Mouse (Mus musculus) gonadal fat pad, adult 2 months (tissue): ENCODE measurements around the gene Foxj1. TPM values are rescaled to one million over a fixed set of nuclear protein-coding genes. Genes with fewer than 3 reads are reported as not detected.
A peak's percentile ranks its signal among the peaks of the same experiment; 100 is the strongest.
"Not testable (repeated sequence)": the region's sequence is repeated elsewhere in the genome, so short reads cannot be mapped to it uniquely, and the experiment has no call there.

ENCODE experiments used
- DNase-seq: peaks from one replicate; pipeline ENCODE4 v3.0.0-alpha.2; 2012; ENCODE audit warnings: low read depth
- polyA plus RNA-seq: library from polyadenylated mRNA; depleted of rRNA; stranded (reverse); fragments of >200 nt; gene quantifications from 2 replicates; pipeline ENCODE4 v1.2.3, GENCODE M21; 2012; rRNA removed

Gene Foxj1
- polyA plus RNA-seq = 10.8 and 21.0 TPM in 2 replicates

- DNase-seq = no peak
Observed at GRCm38 (mm10) chr11:116335244-116336036, at the start of gene Foxj1. Gene Foxj1, minus strand, starts transcription at chr11:116335399.

GRCm38 (mm10) chr11:116384171-116384570 lies 49.0 kb upstream of the Foxj1 start:
- no peak for DNase-seq

- DNase-seq = not testable (repeated sequence)
Observed at GRCm38 (mm10) chr11:116383070-116383469, 47.9 kb upstream of the Foxj1 start.

- DNase-seq = no peak
Observed at GRCm38 (mm10) chr11:116380767-116381166, 45.6 kb upstream of the Foxj1 start.

GRCm38 (mm10) chr11:116379530-116379929 lies 44.3 kb upstream of the Foxj1 start:
- no peak for DNase-seq

- DNase-seq = no peak
Observed at GRCm38 (mm10) chr11:116376945-116377661, 41.9 kb upstream of the Foxj1 start.

GRCm38 (mm10) chr11:116371894-116372450 lies 36.8 kb upstream of the Foxj1 start:
- DNase-seq = no peak

- DNase-seq = no peak
Observed at GRCm38 (mm10) chr11:116369633-116370032, 34.4 kb upstream of the Foxj1 start.

GRCm38 (mm10) chr11:116369051-116369450 lies 33.9 kb upstream of the Foxj1 start:
- no peak for DNase-seq

- no peak for DNase-seq
Observed at GRCm38 (mm10) chr11:116368116-116368515, 32.9 kb upstream of the Foxj1 start.

- DNase-seq = no peak
Observed at GRCm38 (mm10) chr11:116366647-116367046, 31.4 kb upstream of the Foxj1 start.

- DNase-seq = no peak
Observed at GRCm38 (mm10) chr11:116366124-116366523, 30.9 kb upstream of the Foxj1 start.

- no peak for DNase-seq
Observed at GRCm38 (mm10) chr11:116365432-116365831, 30.2 kb upstream of the Foxj1 start.

- DNase-seq = peak; percentile 28
Observed at GRCm38 (mm10) chr11:116362015-116362414, 26.8 kb upstream of the Foxj1 start.

- peak; percentile 9 for DNase-seq
Observed at GRCm38 (mm10) chr11:116360915-116361314, 25.7 kb upstream of the Foxj1 start.

GRCm38 (mm10) chr11:116359652-116360051 lies 24.5 kb upstream of the Foxj1 start:
- DNase-seq = no peak

GRCm38 (mm10) chr11:116358926-116359637 lies 23.9 kb upstream of the Foxj1 start:
- DNase-seq = no peak

- DNase-seq = no peak
Observed at GRCm38 (mm10) chr11:116354521-116354920, 19.3 kb upstream of the Foxj1 start.

- DNase-seq = no peak
Observed at GRCm38 (mm10) chr11:116353535-116353934, 18.3 kb upstream of the Foxj1 start.

GRCm38 (mm10) chr11:116351294-116351693 lies 16.1 kb upstream of the Foxj1 start:
- no peak for DNase-seq

GRCm38 (mm10) chr11:116347955-116348354 lies 12.8 kb upstream of the Foxj1 start:
- no peak for DNase-seq

GRCm38 (mm10) chr11:116347012-116347411 lies 11.8 kb upstream of the Foxj1 start:
- no peak for DNase-seq
